Mouse (Mus musculus) megakaryocyte, embryonic 14.5 days (primary cell): ENCODE results near the gene Irgq. TPM values are rescaled to one million over a fixed set of nuclear protein-coding genes. Genes with fewer than 3 reads are reported as not detected.
"Not testable (repeated sequence)": the region's sequence is repeated elsewhere in the genome, so short reads cannot be mapped to it uniquely, and the experiment has no call there.

ENCODE experiments used
- H3K27me3 ChIP-seq: replicated peaks from 2 replicates; pipeline ENCODE3; 2012; ENCODE audit warnings: inconsistent platforms
- H3K36me3 ChIP-seq: replicated peaks from 2 replicates; pipeline ENCODE3; 2012; ENCODE audit warnings: low read length, inconsistent platforms, mixed read lengths
- H3K4me1 ChIP-seq: 2 replicates; pipeline ENCODE4 v1.6.1; 2012; ENCODE audit warnings: inconsistent platforms
- H3K4me3 ChIP-seq: replicated peaks from 2 replicates; pipeline ENCODE3; 2012; ENCODE audit warnings: moderate library complexity, mild to moderate bottlenecking, inconsistent platforms
- H3K9me3 ChIP-seq: 2 replicates; pipeline ENCODE4 v1.6.1; 2012; ENCODE audit warnings: inconsistent platforms
- FLI1 ChIP-seq: IDR thresholded peaks from 2 replicates; pipeline ENCODE4 v1.6.1; 2012; ENCODE audit warnings: low read length, inconsistent platforms, mixed read lengths
- GATA1 ChIP-seq: IDR thresholded peaks from 3 replicates; pipeline ENCODE4 v1.6.1; 2012; ENCODE audit warnings: mixed read lengths, low read length, inconsistent platforms, borderline replicate concordance
- polyA plus RNA-seq: library from polyadenylated mRNA; stranded (reverse); fragments of >175 nt; gene quantifications from 2 replicates; pipeline ENCODE4 v1.2.3, GENCODE M21; 2012; ENCODE audit warnings: low replicate concordance; ENCODE audit not compliant: insufficient read depth

Gene Irgq
- polyA plus RNA-seq, 1 experiment, result 2.9 TPM

DNA sequence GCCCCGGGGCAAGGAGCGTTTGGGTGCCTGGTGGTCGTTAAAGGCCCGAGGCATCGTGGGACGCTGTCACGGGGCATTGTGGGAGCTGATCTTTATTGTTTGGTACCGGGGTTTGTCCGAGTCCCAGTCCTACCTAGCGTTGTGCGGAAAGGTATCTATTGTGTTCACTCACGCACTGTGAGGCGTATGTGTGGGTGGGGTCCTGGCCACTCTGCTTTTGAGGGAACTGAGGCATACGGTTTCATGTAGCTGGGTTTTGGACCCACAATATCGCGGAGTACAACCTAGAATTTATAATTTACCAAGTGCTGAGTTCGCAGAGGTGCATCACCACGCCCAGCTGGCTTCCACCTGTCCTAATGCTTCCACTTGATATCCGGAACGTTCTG is 22.8 kb upstream of the Irgq start:
- Histone ChIP-seq H3K27me3 (peaks cover 36% of the 10 kb centered on the region), H3K4me1 (peaks cover 32% of the 10 kb centered on the region), H3K36me3 (no peaks in the 10 kb centered on the region), H3K4me3 (peak overlapping the region; percentile 97), H3K9me3 (no peaks in the 10 kb centered on the region)
- no peak for TF ChIP-seq GATA1
- no peak for TF ChIP-seq FLI1

DNA sequence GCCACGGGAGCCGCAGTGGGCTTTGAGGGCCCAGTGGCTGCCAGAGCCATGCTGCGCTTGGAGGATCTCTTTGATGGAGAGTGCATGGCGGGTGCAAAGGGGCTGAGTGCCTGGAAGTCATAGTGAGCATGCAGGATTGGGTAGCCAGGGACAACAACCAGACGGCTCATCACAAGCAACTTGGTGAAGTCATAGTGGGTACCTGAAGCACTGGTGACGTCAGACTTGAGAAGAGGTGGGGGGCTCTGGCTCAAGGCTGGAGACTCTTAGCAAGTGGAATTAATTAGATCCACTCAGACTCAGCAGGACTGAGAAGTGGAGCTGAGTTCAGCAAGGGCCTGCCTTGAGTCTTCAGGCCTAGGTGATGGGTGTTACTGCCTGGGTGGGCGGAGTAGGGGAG is 18.1 kb upstream of the Irgq start, which contains the start of gene AC161166.1:
AC161166.1 (minus strand) TSS at position 101 of the 400 bp plus-strand sequence.
- H3K4me1 ChIP-seq, result peaks cover 25% of the 10 kb centered on the region
- TF ChIP-seq GATA1 (no peak), FLI1 (no peak)
- no peaks in the 10 kb centered on the region for H3K9me3 ChIP-seq
- no peak within 1 kb of the TSS for H3K4me3 ChIP-seq
- H3K27me3 ChIP-seq, result peaks cover 21% of the 10 kb centered on the region
- H3K36me3 ChIP-seq, result no peaks in the 10 kb centered on the region

GRCm38 (mm10) chr7:24516319-24516718 is 14.2 kb upstream of the Irgq start:
- H3K36me3 ChIP-seq, H3K9me3 ChIP-seq, H3K4me3 ChIP-seq, H3K4me1 ChIP-seq: not testable (repeated sequence)
- H3K27me3 ChIP-seq, result peaks cover 14% of the 10 kb centered on the region

DNA sequence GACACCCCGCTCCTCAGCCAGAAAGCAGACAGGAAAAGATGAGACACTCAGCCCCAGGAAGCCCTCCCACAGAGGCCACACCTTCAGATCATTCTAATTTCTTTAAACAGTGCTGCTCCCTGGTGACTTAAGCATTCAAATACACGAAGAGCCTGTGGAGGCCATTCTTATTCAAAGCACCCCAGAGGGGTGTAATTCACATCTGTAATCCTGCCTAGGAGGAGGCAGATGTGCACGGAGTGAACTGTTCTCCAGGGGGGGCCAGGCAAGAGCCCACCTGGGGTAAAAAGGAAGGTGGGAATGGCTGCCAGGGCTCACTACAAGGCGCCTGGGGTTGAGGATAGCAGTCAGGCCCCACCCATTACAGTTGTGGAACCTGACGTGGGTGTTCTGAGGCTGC is 13.4 kb upstream of the Irgq start:
- H3K9me3 ChIP-seq, result no peaks in the 10 kb centered on the region
- TF ChIP-seq GATA1 (no peak), FLI1 (no peak)
- peaks cover 5% of the 10 kb centered on the region; the same call in 1 of the 2 replicates for H3K4me1 ChIP-seq
- H3K27me3 ChIP-seq, result peaks cover 11% of the 10 kb centered on the region
- H3K36me3 ChIP-seq, result no peaks in the 10 kb centered on the region
- no peak overlapping the region for H3K4me3 ChIP-seq

- H3K9me3 ChIP-seq, result no peaks in the 10 kb centered on the region
- H3K27me3 ChIP-seq, result peaks cover 11% of the 10 kb centered on the region
- H3K4me3 ChIP-seq, result no peak overlapping the region
- no peak for TF ChIP-seq FLI1
- no peak for TF ChIP-seq GATA1
- H3K4me1 ChIP-seq, result peaks cover 5% of the 10 kb centered on the region; the same call in 1 of the 2 replicates
- H3K36me3 ChIP-seq, result no peaks in the 10 kb centered on the region
These were observed 12.8 kb upstream of the Irgq start for GRCm38 (mm10) chr7:24517654-24518053.

DNA sequence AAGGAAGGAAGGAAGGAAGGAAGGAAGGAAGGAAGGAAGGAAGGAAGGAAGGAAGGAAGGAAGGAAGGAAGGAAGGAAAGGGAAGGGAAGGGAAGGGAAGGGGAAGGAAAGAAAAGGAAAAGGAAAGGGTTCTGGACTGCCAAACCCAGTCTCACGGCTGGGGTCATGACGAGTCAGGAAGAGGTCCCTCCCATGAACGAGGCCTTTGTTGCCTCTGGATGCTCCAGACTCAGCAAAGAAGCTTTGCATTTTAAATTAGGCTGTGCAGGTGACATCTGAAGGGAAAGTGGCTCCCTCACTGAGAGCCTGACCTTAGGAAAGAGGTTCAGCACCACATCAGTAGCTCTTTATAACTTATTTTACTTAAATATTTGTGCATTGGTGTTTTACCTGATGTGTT is 11.4 kb upstream of the Irgq start:
- H3K4me1 ChIP-seq, result peaks cover 9% of the 10 kb centered on the region
- peaks cover 15% of the 10 kb centered on the region for H3K27me3 ChIP-seq
- no peaks in the 10 kb centered on the region for H3K36me3 ChIP-seq
- H3K9me3 ChIP-seq, result no peaks in the 10 kb centered on the region
- no peak overlapping the region for H3K4me3 ChIP-seq
- TF ChIP-seq GATA1 (no peak), FLI1 (no peak)

DNA sequence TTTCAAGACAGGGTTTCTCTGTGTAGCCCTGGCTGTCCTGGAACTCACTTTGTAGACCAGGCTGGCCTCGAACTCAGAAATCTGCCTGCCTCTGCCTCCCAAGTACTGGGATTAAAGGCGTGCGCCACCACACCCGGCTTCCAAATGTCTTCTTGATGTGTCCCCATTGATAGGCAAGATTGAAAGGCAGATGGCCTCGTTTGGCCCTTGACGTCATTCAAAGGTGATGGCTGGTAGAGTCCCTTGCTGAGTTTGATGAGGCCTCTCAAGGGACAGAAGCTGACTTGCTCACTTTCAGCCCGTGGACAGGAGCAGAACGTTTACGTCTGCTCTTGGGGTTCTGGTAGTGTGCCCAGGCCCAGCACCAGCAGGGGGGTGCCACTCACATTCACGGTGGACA is 10.4 kb upstream of the Irgq start:
- H3K36me3 ChIP-seq, H3K4me1 ChIP-seq, H3K9me3 ChIP-seq, H3K4me3 ChIP-seq: not testable (repeated sequence)
- H3K27me3 ChIP-seq, result peaks cover 17% of the 10 kb centered on the region

DNA sequence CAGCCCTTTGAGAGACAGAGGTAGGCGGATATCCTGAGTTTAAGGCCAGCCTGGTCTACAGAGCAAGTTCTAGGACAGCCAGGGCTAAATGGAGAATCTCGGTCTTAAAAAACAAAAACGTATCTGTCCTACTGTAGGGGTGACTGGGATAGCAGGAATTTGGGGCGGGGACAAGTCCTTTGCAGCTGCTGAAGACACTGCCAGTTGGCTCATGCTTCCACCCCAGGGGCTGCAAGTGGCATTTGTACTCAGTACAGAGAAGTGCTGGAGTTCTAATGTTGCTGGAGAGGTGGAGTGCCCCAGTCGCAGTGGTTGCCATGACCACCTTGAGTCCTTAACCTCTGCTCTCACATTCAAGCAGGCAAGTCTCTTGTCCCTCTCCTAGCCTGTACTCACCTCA is 7.7 kb upstream of the Irgq start:
- H3K4me3 ChIP-seq, result no peak overlapping the region
- H3K9me3 ChIP-seq, result no peaks in the 10 kb centered on the region
- H3K4me1 ChIP-seq, result peaks cover 15% of the 10 kb centered on the region
- TF ChIP-seq GATA1 (no peak), FLI1 (no peak)
- peaks cover 15% of the 10 kb centered on the region for H3K27me3 ChIP-seq
- H3K36me3 ChIP-seq, result no peaks in the 10 kb centered on the region

- peaks cover 15% of the 10 kb centered on the region for H3K4me1 ChIP-seq
- TF ChIP-seq GATA1, result no peak
- no peak for TF ChIP-seq FLI1
- no peaks in the 10 kb centered on the region for H3K9me3 ChIP-seq
- peaks cover 15% of the 10 kb centered on the region for H3K27me3 ChIP-seq
- H3K4me3 ChIP-seq, result no peak overlapping the region
- no peaks in the 10 kb centered on the region for H3K36me3 ChIP-seq
These were observed 6.8 kb upstream of the Irgq start for GRCm38 (mm10) chr7:24523723-24524122.

- Histone ChIP-seq H3K4me1 (peaks cover 28% of the 10 kb centered on the region), H3K9me3 (no peaks in the 10 kb centered on the region), H3K4me3 (no peak overlapping the region), H3K27me3 (peaks cover 15% of the 10 kb centered on the region), H3K36me3 (no peaks in the 10 kb centered on the region)
- no peak for TF ChIP-seq GATA1
- no peak for TF ChIP-seq FLI1
These were observed 5.5 kb upstream of the Irgq start for GRCm38 (mm10) chr7:24524978-24525377.

DNA sequence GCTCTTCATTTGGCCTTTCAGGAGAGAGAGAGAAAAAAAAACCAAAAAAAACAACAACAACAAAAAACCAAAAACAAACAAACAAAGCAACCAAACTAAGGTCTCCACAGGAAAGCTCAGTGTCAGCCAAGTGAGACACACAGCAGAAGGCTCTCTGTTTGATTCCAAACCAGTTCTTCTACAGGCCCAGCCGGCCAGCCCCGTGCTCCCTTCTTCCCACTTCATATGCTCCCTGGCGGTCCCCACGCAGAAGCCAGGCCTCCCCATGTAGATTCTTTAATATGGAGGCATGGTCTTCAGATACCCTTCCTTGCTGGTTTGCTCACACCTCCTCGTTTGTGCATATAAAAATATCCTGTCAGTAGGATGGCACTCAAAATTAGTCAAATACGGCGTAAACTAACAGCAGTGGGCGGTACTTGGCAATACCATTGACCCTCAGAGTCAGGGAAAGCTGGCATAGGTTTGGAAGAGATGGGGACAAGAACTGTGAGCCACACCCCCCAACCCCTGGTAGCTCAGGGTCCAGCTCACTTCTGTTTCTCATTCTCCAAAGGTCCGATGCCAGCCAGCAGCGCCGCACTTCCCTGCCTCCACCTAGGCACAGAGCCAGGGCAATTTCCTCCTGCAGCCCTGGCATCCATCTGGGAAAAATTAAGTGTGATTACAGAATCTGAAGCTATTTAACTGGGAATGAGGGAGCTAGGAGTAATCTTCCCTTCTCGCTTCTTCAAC is 4.6 kb upstream of the Irgq start:
- no peak overlapping the region for H3K4me3 ChIP-seq
- H3K9me3 ChIP-seq, result no peaks in the 10 kb centered on the region
- TF ChIP-seq GATA1, result no peak
- TF ChIP-seq FLI1, result no peak

More for the DNA sequence above, 4.6 kb upstream of the Irgq start:
- Histone ChIP-seq H3K36me3 (no peaks in the 10 kb centered on the region), H3K27me3 (peaks cover 15% of the 10 kb centered on the region), H3K4me1 (peaks cover 29% of the 10 kb centered on the region)
